Mouse (Mus musculus) ES-Bruce4 (cell line): Measurements from ENCODE around the gene Angptl8.

Experiments used
- CTCF ChIP-seq: IDR thresholded peaks from one replicate; pipeline ENCODE4 v1.8.1; 2011; ENCODE audit warnings: low read depth, low read length
- EP300 ChIP-seq: IDR thresholded peaks from 2 replicates; pipeline ENCODE4 v1.6.1; 2011; ENCODE audit warnings: low read depth, low read length; ENCODE audit not compliant: insufficient read depth
- POLR2A ChIP-seq: IDR thresholded peaks from one replicate; pipeline ENCODE4 v1.8.1; 2011; ENCODE audit warnings: low read length; ENCODE audit not compliant: insufficient read depth

GRCm38 (mm10) chr9:21837690-21838089, 2.4 kb downstream of the Angptl8 start:
- no peak for TF ChIP-seq POLR2A
- TF ChIP-seq CTCF = no peak
- TF ChIP-seq EP300 = no peak
